Mouse (Mus musculus) liver, adult 2 months (tissue): Measurements from ENCODE around the gene P4hb.

Source experiments
- CTCF ChIP-seq: fragments of 200-500 bp; IDR thresholded peaks from 2 replicates; pipeline ENCODE4 v1.5.1; 2011; ENCODE audit warnings: low read depth, low read length, control low read depth
- POLR2A ChIP-seq: fragments of 200-500 bp; IDR thresholded peaks from 2 replicates; pipeline ENCODE4 v1.6.1; 2011; ENCODE audit warnings: low read length, control low read depth; ENCODE audit not compliant: insufficient read depth; ENCODE audit errors: extremely low read depth

DNA sequence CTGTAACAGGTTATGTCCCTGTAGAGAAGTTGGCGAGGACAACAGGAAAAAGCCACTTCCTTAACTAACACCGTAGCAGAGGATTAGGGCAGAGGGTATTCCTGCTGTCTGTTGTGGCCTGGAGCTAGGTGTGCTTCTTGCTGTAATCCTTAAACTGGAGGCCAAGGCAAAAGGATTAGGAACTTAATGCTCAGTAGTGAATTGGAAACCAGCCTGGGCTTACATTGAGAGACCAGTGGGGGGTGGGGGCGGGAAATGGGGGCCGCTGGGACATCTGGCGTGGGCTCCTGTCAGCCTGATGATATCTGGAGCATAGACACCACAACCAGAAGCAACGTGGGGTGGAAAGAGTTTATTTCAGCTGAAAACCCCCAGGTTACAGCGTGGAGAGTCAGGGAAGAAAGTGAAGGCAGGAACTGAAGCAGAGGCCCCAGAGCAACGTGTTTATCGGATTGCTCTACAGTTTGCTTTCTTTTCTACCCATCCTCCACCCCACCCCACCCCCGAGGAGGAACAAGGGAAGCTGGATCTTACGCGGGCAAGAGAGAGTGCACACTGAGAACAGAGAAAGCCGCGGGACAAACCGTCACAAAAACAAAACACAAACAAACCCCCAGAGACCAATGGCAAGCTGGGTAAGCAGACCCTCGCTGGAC, 62.5 kb downstream of the P4hb start:
- TF ChIP-seq CTCF (no peak), POLR2A (no peak)
